Mouse (Mus musculus): ENCODE measurements around the gene Brd7. TPM values are rescaled to one million over a fixed set of nuclear protein-coding genes. Genes with fewer than 3 reads are reported as not detected.

Gene Brd7
- polyA plus RNA-seq, 1 experiment from 2014 or later = 87.3 TPM

DNA sequence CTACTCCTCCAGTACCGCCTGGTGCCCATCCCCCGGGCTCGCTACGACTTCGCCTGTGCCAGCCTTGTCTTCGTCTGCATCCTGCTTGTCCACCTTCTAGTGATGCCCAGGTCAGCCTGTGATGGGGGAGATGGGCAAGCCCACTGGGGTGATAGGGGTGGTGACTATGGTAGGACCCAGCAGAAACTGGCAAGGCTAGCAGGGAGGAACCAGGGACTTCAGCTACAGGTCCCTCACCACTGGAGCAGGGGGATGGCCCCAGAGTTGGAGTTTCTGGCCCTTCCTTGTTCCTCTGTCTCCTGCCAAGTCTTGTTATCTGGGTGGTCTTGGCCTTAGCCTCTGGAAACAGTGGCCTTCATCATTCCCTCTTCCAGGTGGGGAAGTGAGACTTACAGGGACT is 41.9 kb downstream of the Brd7 start:
- no peak overlapping the region for H3K9ac ChIP-seq
- no peaks in the 10 kb centered on the region for H3K9me3 ChIP-seq (ENCODE audit: low read depth, low read length)
- 91% methylated on average over 6 of the region's 6 CpGs for WGBS
- H3K27ac ChIP-seq (ENCODE audit: low read depth) = no peak overlapping the region
- DNase-seq (no peak), ATAC-seq (ENCODE audit: insufficient read depth) (no peak)
- no peaks in the 10 kb centered on the region for H3K27me3 ChIP-seq (ENCODE audit: insufficient read depth, low read length)
- TF ChIP-seq CTCF (IDR thresholded peaks at IDR 0.05; ENCODE audit: low read depth) = no peak
- peaks cover 15% of the 10 kb centered on the region for H3K4me1 ChIP-seq (ENCODE audit: insufficient read depth)
- H3K4me2 ChIP-seq = no peak overlapping the region
- H3K36me3 ChIP-seq (ENCODE audit: insufficient read depth) = peaks cover 12% of the 10 kb centered on the region; the same call in 1 of the 2 replicates
- no peak overlapping the region for H3K4me3 ChIP-seq (ENCODE audit: low read depth, low read length)

DNA sequence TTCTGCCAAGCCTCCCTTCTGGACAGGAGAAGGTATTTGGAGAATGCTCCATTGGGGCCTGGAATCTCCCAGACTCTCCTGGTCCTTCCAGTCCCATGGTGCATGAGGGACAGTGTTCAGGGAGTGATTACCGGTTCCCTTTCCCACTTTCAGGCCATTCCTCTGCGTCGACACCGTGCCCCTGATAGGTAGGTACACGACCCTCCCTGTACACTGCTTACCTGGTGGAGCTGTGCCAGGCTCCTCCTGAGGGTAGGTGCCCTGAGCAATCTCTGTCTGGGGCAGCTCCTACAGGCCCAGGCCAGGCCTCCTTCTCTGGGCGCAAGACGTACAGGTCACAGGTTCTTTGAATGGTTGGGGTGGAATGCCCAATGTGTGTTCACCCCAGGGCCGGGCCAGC is 43.8 kb downstream of the Brd7 start:
- no peak for DNase-seq
- H3K27ac ChIP-seq (ENCODE audit: low read depth) = no peak overlapping the region
- no peak overlapping the region for H3K4me3 ChIP-seq (ENCODE audit: low read depth, low read length)
- ATAC-seq (ENCODE audit: insufficient read depth) = no peak
- no peaks in the 10 kb centered on the region for H3K9me3 ChIP-seq (ENCODE audit: low read depth, low read length)
- H3K36me3 ChIP-seq (ENCODE audit: insufficient read depth) = 0 out of 2 replicates have a peak, but pooled peaks cover under 1% of the 10 kb centered on the region
- no peak overlapping the region for H3K9ac ChIP-seq
- H3K4me1 ChIP-seq (ENCODE audit: insufficient read depth) = peaks cover 8% of the 10 kb centered on the region
- WGBS = 91% methylated on average over 8 of the region's 8 CpGs
- TF ChIP-seq CTCF (IDR thresholded peaks at IDR 0.05; ENCODE audit: low read depth) = no peak
- no peak overlapping the region for H3K4me2 ChIP-seq
- H3K27me3 ChIP-seq (ENCODE audit: insufficient read depth, low read length) = no peaks in the 10 kb centered on the region

DNA sequence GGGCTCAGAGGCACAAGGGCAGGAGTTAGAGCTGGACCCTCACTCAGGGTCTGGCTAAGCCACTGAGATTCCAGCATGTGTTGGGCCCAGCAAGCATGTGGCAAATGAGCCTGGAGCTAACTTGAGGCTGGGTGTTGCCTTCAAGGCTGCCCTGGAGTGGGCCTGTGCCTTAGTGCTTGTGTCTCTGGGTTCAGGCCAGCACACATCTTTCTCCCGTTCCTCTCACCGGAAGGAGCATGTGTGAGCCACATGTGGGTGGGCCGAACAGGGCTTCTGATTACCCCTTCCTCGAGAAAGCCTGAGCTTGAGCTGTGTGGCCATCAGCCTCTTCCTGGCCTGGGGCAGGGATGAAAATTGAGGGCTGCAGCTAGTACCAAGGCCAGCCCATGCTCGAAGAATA is 44.7 kb downstream of the Brd7 start:
- ATAC-seq (ENCODE audit: insufficient read depth) = peak; percentile 11; the same call in 1 of the 2 replicates
- no peaks in the 10 kb centered on the region for H3K9me3 ChIP-seq (ENCODE audit: low read depth, low read length)
- TF ChIP-seq CTCF (IDR thresholded peaks at IDR 0.05; ENCODE audit: low read depth) = no peak

DNA sequence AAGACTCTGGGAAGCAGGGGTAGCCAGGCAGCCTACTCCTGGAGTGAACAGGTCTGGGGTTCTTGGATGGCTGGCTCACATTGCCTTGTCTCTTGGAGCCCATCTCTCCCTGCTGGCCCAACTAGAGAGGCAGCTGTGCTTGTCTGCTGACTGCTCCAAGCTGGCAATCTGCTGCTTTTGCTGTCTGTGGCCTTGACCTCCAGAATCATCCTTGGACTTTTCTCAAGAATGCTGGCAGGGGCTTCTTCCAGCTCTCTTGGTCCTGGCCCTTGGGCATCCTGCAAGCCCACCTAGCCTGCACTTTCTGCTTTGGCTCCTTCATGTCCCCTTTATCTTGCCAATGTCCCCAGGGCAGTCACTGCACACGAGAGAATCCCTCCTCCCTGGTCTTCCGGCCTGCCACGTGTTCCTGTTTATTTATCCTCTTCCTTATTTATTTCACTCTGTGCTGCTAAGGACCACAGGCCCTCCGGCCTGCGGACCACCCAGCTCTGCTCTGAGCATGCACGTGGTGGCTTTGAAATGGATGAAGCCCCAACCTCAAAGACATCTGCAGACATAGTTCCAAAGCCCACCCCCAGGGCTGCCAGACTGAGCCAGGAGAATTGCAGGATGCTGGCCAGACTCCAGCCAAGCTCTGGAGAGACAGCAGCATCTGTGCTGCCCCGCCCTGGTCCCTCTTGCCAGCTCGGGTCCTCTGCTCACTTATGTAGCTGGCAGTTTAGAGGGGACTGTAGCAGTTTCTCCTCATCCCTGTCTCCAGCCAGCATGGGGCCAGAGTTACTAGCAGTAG is 45.7 kb downstream of the Brd7 start:
- TF ChIP-seq CTCF (IDR thresholded peaks at IDR 0.05; ENCODE audit: low read depth) = peak; percentile 31
- no peak overlapping the region for H3K9ac ChIP-seq
- WGBS = 29% methylated on average over 8 of the region's 8 CpGs
- no peak overlapping the region for H3K4me2 ChIP-seq
- ATAC-seq (ENCODE audit: insufficient read depth) (peak; percentile 92), DNase-seq (peak; percentile 94)
- H3K9me3 ChIP-seq (ENCODE audit: low read depth, low read length) = no peaks in the 10 kb centered on the region
- peak overlapping the region; percentile 83 for H3K27ac ChIP-seq (ENCODE audit: low read depth)
- H3K4me1 ChIP-seq (ENCODE audit: insufficient read depth) = peaks cover 8% of the 10 kb centered on the region
- no peaks in the 10 kb centered on the region for H3K27me3 ChIP-seq (ENCODE audit: insufficient read depth, low read length)
- no peaks in the 10 kb centered on the region for H3K36me3 ChIP-seq (ENCODE audit: insufficient read depth)
- no peak overlapping the region for H3K4me3 ChIP-seq (ENCODE audit: low read depth, low read length)

More for the DNA sequence above, 44.7 kb downstream of the Brd7 start:
- H3K4me1 ChIP-seq (ENCODE audit: insufficient read depth) = peaks cover 8% of the 10 kb centered on the region
- H3K9ac ChIP-seq = no peak overlapping the region
- DNase-seq = peak; percentile 64
- peak overlapping the region; percentile 83 for H3K27ac ChIP-seq (ENCODE audit: low read depth)
- no peak overlapping the region for H3K4me2 ChIP-seq
- 50% methylated on average over 5 of the region's 5 CpGs for WGBS
- H3K36me3 ChIP-seq (ENCODE audit: insufficient read depth) = no peaks in the 10 kb centered on the region
- no peaks in the 10 kb centered on the region for H3K27me3 ChIP-seq (ENCODE audit: insufficient read depth, low read length)
- no peak overlapping the region for H3K4me3 ChIP-seq (ENCODE audit: low read depth, low read length)

DNA sequence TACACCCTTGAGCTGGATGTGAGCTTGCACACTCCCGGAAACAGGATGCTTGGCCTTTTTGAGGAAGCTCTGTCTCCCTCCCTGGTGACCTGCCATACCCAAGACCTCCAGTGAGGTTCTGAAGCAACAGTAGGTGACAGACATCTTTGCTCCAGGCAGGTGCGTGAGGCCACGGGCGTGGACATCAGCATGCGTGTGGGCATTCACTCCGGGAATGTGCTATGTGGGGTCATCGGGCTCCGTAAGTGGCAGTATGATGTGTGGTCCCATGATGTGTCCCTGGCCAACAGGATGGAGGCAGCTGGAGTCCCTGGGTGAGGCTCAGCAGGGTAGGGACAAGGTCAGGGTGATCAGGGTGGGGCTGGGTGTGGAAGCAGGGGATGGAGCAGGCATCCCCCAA is 46.7 kb downstream of the Brd7 start:
- no peaks in the 10 kb centered on the region for H3K9me3 ChIP-seq (ENCODE audit: low read depth, low read length)
- no peak overlapping the region for H3K4me3 ChIP-seq (ENCODE audit: low read depth, low read length)
- ATAC-seq (ENCODE audit: insufficient read depth) (no peak), DNase-seq (no peak)
- no peaks in the 10 kb centered on the region for H3K36me3 ChIP-seq (ENCODE audit: insufficient read depth)
- WGBS = 95% methylated on average over 8 of the region's 8 CpGs
- H3K9ac ChIP-seq = no peak overlapping the region
- H3K4me1 ChIP-seq (ENCODE audit: insufficient read depth) = peaks cover 8% of the 10 kb centered on the region
- no peak for TF ChIP-seq CTCF (IDR thresholded peaks at IDR 0.05; ENCODE audit: low read depth)
- no peak overlapping the region; the same call in 1 of the 2 replicates for H3K27ac ChIP-seq (ENCODE audit: low read depth)
- no peaks in the 10 kb centered on the region for H3K27me3 ChIP-seq (ENCODE audit: insufficient read depth, low read length)
- H3K4me2 ChIP-seq = no peak overlapping the region

DNA sequence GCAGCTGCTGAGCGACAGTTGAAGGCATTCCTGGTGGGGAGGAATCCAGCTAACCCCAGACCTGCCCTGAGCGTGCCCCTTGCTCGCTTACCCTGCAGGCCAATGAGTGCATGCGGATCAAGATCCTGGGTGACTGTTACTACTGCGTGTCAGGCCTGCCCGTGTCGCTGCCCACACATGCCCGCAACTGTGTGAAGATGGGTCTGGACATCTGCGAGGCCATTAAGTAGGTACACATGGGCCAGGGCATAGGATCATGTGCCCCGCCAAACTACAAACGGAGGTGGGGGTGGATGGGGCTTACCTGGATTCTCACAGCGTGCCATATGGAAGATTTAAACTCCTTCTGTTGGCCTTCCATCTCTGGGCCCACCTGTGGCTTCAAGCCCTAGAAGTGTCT is 48.0 kb downstream of the Brd7 start:
- no peak for DNase-seq
- Histone ChIP-seq H3K27me3 (ENCODE audit: insufficient read depth, low read length) (no peaks in the 10 kb centered on the region), H3K4me3 (ENCODE audit: low read depth, low read length) (no peak overlapping the region), H3K9me3 (ENCODE audit: low read depth, low read length) (no peaks in the 10 kb centered on the region), H3K36me3 (ENCODE audit: insufficient read depth) (no peaks in the 10 kb centered on the region), H3K9ac (no peak overlapping the region), H3K4me2 (no peak overlapping the region), H3K27ac (ENCODE audit: low read depth) (no peak overlapping the region), H3K4me1 (ENCODE audit: insufficient read depth) (peaks cover 8% of the 10 kb centered on the region)
- 92% methylated on average over 12 of the region's 12 CpGs for WGBS
- ATAC-seq (ENCODE audit: insufficient read depth) = no peak
- TF ChIP-seq CTCF (IDR thresholded peaks at IDR 0.05; ENCODE audit: low read depth) = no peak

DNA sequence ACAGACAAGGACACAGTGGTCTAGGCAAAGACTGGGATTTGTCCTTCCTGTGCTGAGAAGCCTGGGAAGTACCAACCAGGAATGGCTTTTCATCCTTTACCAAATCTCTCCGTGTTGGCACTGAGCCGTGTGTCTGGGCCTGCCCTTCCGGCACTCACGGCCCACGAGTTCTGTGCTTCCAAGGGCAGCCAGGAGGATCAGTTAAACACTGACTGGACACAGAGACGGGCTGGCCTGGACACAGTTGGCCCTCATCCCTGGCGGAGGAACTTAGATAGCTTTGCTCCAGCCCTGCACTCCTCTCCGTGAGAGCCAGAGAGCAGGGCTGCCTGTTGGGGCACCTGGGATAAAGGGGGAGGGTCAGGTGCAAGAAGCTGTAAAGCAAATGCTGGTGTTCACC is 49.0 kb downstream of the Brd7 start:
- no peak overlapping the region for H3K4me2 ChIP-seq
- WGBS = 65% methylated on average over 8 of the region's 8 CpGs
- peak; percentile 15 for DNase-seq
- no peak overlapping the region for H3K9ac ChIP-seq
- no peak for ATAC-seq (ENCODE audit: insufficient read depth)
- H3K9me3 ChIP-seq (ENCODE audit: low read depth, low read length) = no peaks in the 10 kb centered on the region
- H3K36me3 ChIP-seq (ENCODE audit: insufficient read depth) = no peaks in the 10 kb centered on the region
- TF ChIP-seq CTCF (IDR thresholded peaks at IDR 0.05; ENCODE audit: low read depth) = no peak
- peaks cover 8% of the 10 kb centered on the region for H3K4me1 ChIP-seq (ENCODE audit: insufficient read depth)
- H3K27me3 ChIP-seq (ENCODE audit: insufficient read depth, low read length) = no peaks in the 10 kb centered on the region
- H3K4me3 ChIP-seq (ENCODE audit: low read depth, low read length) = no peak overlapping the region
- H3K27ac ChIP-seq (ENCODE audit: low read depth) = no peak overlapping the region

Measured in lung, embryonic 14.5 days (tissue).